Mouse (Mus musculus) lung, embryonic 16.5 days (tissue): ENCODE measurements around the gene Actr1a. TPM values are rescaled to one million over a fixed set of nuclear protein-coding genes. Genes with fewer than 3 reads are reported as not detected.

Source experiments
- ATAC-seq: fragments of 200-750 bp; cut with Nextera tagmentation; 2 replicates; pipeline ENCODE4 v1.8.0; 2017; ENCODE audit warnings: low read depth, mild to moderate bottlenecking, moderate library complexity
- H3K27ac ChIP-seq: fragments of 300-500 bp; sonication (generic); 2 replicates; pipeline ENCODE4 v1.5.1; 2014; ENCODE audit warnings: mild to moderate bottlenecking, control low read depth, low read length
- H3K27me3 ChIP-seq: fragments of 300-500 bp; sonication (generic); 2 replicates; pipeline ENCODE4 v1.6.1; 2014; ENCODE audit warnings: low read depth, low read length, mixed read lengths; ENCODE audit not compliant: control insufficient read depth, insufficient read depth
- H3K36me3 ChIP-seq: fragments of 300-500 bp; sonication (generic); 2 replicates; pipeline ENCODE4 v1.6.1; 2014; ENCODE audit warnings: low read length; ENCODE audit not compliant: control insufficient read depth, insufficient read depth
- H3K4me1 ChIP-seq: fragments of 300-500 bp; sonication (generic); replicated peaks from 2 replicates; pipeline ENCODE4 v1.6.1; 2014; ENCODE audit warnings: low read length, mixed read lengths; ENCODE audit not compliant: control insufficient read depth, insufficient read depth
- H3K4me2 ChIP-seq: fragments of 300-500 bp; sonication (generic); 2 replicates; pipeline ENCODE4 v1.6.1; 2014; ENCODE audit warnings: low read depth, low read length, control low read depth
- H3K4me3 ChIP-seq: fragments of 300-500 bp; sonication (generic); 2 replicates; pipeline ENCODE4 v1.5.1; 2014; ENCODE audit warnings: mild to moderate bottlenecking, low read length, control low read depth
- H3K9ac ChIP-seq: fragments of 300-500 bp; sonication (generic); 2 replicates; pipeline ENCODE4 v1.6.1; 2014; ENCODE audit warnings: low read length, control low read depth
- H3K9me3 ChIP-seq: fragments of 300-500 bp; sonication (generic); 2 replicates; pipeline ENCODE4 v1.6.1; 2016; ENCODE audit warnings: low read length; ENCODE audit not compliant: control insufficient read depth
- WGBS: fragments of 180-500 bp; shearing (Covaris S2); extraction: QIAGEN DNeasy Blood & Tissue Kit; methylation state at CpG from one replicate; pipeline ENCODE4 v1.1.7; 2014; 5-methylcytosine and 5-hydroxymethylcytosine counted together
- polyA plus RNA-seq: library from polyadenylated mRNA; unstranded; fragments of >200 nt; fragmentation: Nextera tagmentation; extraction: Ambion mirVana; gene quantifications from 2 replicates; pipeline ENCODE4 v1.2.1, GENCODE M21; 2015

Actr1a gene
- polyA plus RNA-seq, 1 experiment from 2014 or later, result 137 TPM

GRCm38 (mm10) chr19:46406592-46407386 is 11.2 kb upstream of the Actr1a start:
- H3K4me2 ChIP-seq, result no peak overlapping the region
- no peaks in the 10 kb centered on the region for H3K9me3 ChIP-seq
- H3K4me1 ChIP-seq, result no peaks in the 10 kb centered on the region
- WGBS, result 79% methylated on average over 8 of the region's 8 CpGs
- H3K27me3 ChIP-seq, result no peaks in the 10 kb centered on the region
- no peak overlapping the region for H3K27ac ChIP-seq
- no peak for ATAC-seq
- H3K4me3 ChIP-seq, result no peak overlapping the region
- peaks cover 8% of the 10 kb centered on the region; the same call in 1 of the 2 replicates for H3K36me3 ChIP-seq
- no peak overlapping the region for H3K9ac ChIP-seq

GRCm38 (mm10) chr19:46404030-46404429 is 8.5 kb upstream of the Actr1a start:
- no peaks in the 10 kb centered on the region for H3K9me3 ChIP-seq
- H3K27me3 ChIP-seq, result no peaks in the 10 kb centered on the region
- peaks cover 13% of the 10 kb centered on the region for H3K4me1 ChIP-seq
- no peak overlapping the region for H3K4me3 ChIP-seq
- H3K36me3 ChIP-seq, result peaks cover 11% of the 10 kb centered on the region; the same call in 1 of the 2 replicates
- no peak for ATAC-seq
- no peak overlapping the region for H3K9ac ChIP-seq
- H3K4me2 ChIP-seq, result no peak overlapping the region
- H3K27ac ChIP-seq, result no peak overlapping the region
- WGBS, result 95% methylated on average over 1 of the region's 1 CpGs

- WGBS, result 83% methylated on average over 7 of the region's 7 CpGs
- Histone ChIP-seq H3K4me3 (no peak overlapping the region), H3K27ac (no peak overlapping the region), H3K27me3 (no peaks in the 10 kb centered on the region), H3K4me1 (peaks cover 27% of the 10 kb centered on the region), H3K36me3 (peaks cover 11% of the 10 kb centered on the region; the same call in 1 of the 2 replicates), H3K9ac (no peak overlapping the region), H3K4me2 (no peak overlapping the region), H3K9me3 (no peaks in the 10 kb centered on the region)
- ATAC-seq, result no peak
Observed at GRCm38 (mm10) chr19:46400558-46400957, 5.0 kb upstream of the Actr1a start.

- WGBS, result 68% methylated on average over 7 of the region's 7 CpGs
- Histone ChIP-seq H3K27ac (no peak overlapping the region), H3K36me3 (peaks cover 11% of the 10 kb centered on the region; the same call in 1 of the 2 replicates), H3K27me3 (no peaks in the 10 kb centered on the region), H3K9me3 (no peaks in the 10 kb centered on the region), H3K4me1 (peaks cover 27% of the 10 kb centered on the region), H3K4me2 (no peak overlapping the region), H3K9ac (no peak overlapping the region), H3K4me3 (no peak overlapping the region)
- ATAC-seq, result no peak
Observed at GRCm38 (mm10) chr19:46399886-46400285, 4.3 kb upstream of the Actr1a start.

- ATAC-seq, result no peak
- H3K27ac ChIP-seq, result no peak overlapping the region
- no peak overlapping the region for H3K4me3 ChIP-seq
- H3K4me2 ChIP-seq, result no peak overlapping the region
- peaks cover 29% of the 10 kb centered on the region for H3K4me1 ChIP-seq
- 75% methylated on average over 6 of the region's 6 CpGs for WGBS
- H3K9me3 ChIP-seq, result no peaks in the 10 kb centered on the region
- H3K36me3 ChIP-seq, result peaks cover 11% of the 10 kb centered on the region; the same call in 1 of the 2 replicates
- no peaks in the 10 kb centered on the region for H3K27me3 ChIP-seq
- H3K9ac ChIP-seq, result peak overlapping the region; percentile 17; the same call in 1 of the 2 replicates
Observed at GRCm38 (mm10) chr19:46399372-46399771, 3.8 kb upstream of the Actr1a start.

GRCm38 (mm10) chr19:46398401-46398800 is 2.9 kb upstream of the Actr1a start:
- Histone ChIP-seq H3K4me1 (peaks cover 36% of the 10 kb centered on the region), H3K4me3 (peak overlapping the region; percentile 64)

GRCm38 (mm10) chr19:46397436-46398001 is 2.0 kb upstream of the Actr1a start:
- peaks cover 3% of the 10 kb centered on the region; the same call in 1 of the 2 replicates for H3K36me3 ChIP-seq
- no peak for ATAC-seq
- peak overlapping the region; percentile 70 for H3K4me2 ChIP-seq
- peaks cover 38% of the 10 kb centered on the region for H3K4me1 ChIP-seq
- peak overlapping the region; percentile 83 for H3K27ac ChIP-seq
- WGBS, result 2% methylated on average over 19 of the region's 19 CpGs
- no peaks in the 10 kb centered on the region for H3K9me3 ChIP-seq
- peak overlapping the region; percentile 76 for H3K9ac ChIP-seq
- no peaks in the 10 kb centered on the region for H3K27me3 ChIP-seq
- peak overlapping the region; percentile 64 for H3K4me3 ChIP-seq

More at GRCm38 (mm10) chr19:46398401-46398800, 2.9 kb upstream of the Actr1a start:
- no peaks in the 10 kb centered on the region for H3K9me3 ChIP-seq
- H3K27me3 ChIP-seq, result no peaks in the 10 kb centered on the region
- 26% methylated on average over 3 of the region's 3 CpGs for WGBS
- H3K4me2 ChIP-seq, result peak overlapping the region; percentile 70
- peak overlapping the region; percentile 76 for H3K9ac ChIP-seq
- H3K36me3 ChIP-seq, result peaks cover 8% of the 10 kb centered on the region; the same call in 1 of the 2 replicates
- H3K27ac ChIP-seq, result no peak overlapping the region
- no peak for ATAC-seq

GRCm38 (mm10) chr19:46396686-46397435 is 1.3 kb upstream of the Actr1a start, which contains the start of gene Sufu:
Gene Sufu, plus strand, starts transcription at chr19:46396896.
- peak within 1 kb of the TSS; percentile 76 for H3K4me2 ChIP-seq
- H3K4me3 ChIP-seq, result peak within 1 kb of the TSS; percentile 77
- peak within 1 kb of the TSS; percentile 78 for H3K9ac ChIP-seq
- ATAC-seq, result peak; percentile 90
- H3K9me3 ChIP-seq, result no peaks in the 10 kb centered on the region
- H3K4me1 ChIP-seq, result peaks cover 38% of the 10 kb centered on the region
- H3K36me3 ChIP-seq, result peaks cover 4% of the 10 kb centered on the region; the same call in 1 of the 2 replicates
- no peaks in the 10 kb centered on the region for H3K27me3 ChIP-seq
- WGBS, result under 1% methylated on average over 56 of the region's 57 CpGs
- peak within 1 kb of the TSS; percentile 83 for H3K27ac ChIP-seq
